Mouse (Mus musculus) cortical plate, adult 2 months (tissue): ENCODE results near the gene Kirrel3. TPM values are rescaled to one million over a fixed set of nuclear protein-coding genes. Genes with fewer than 3 reads are reported as not detected.

Source experiments
- H3K27ac ChIP-seq: fragments of 200-500 bp; 2 replicates; pipeline ENCODE4 v1.5.1; 2012; ENCODE audit warnings: low read length, control low read depth, inconsistent platforms; ENCODE audit not compliant: insufficient read depth
- H3K4me1 ChIP-seq: fragments of 200-500 bp; 2 replicates; pipeline ENCODE4 v1.6.1; 2011; ENCODE audit warnings: low read length; ENCODE audit not compliant: control insufficient read depth, insufficient read depth
- H3K4me3 ChIP-seq: fragments of 200-500 bp; 2 replicates; pipeline ENCODE4 v1.5.1; 2011; ENCODE audit warnings: mild to moderate bottlenecking, low read length, control low read depth; ENCODE audit not compliant: insufficient read depth
- CTCF ChIP-seq: fragments of 200-500 bp; IDR thresholded peaks from 2 replicates; pipeline ENCODE4 v1.5.1; 2011; ENCODE audit warnings: mild to moderate bottlenecking, control low read depth, low read length; ENCODE audit not compliant: insufficient read depth; ENCODE audit errors: extremely low read depth
- POLR2A ChIP-seq: fragments of 200-500 bp; IDR thresholded peaks from 2 replicates; pipeline ENCODE4 v1.6.1; 2011; ENCODE audit warnings: mild to moderate bottlenecking, low read length, control low read depth; ENCODE audit not compliant: insufficient read depth; ENCODE audit errors: extremely low read depth
- polyA plus RNA-seq: library from polyadenylated mRNA; depleted of rRNA; stranded (reverse); fragments of >200 nt; gene quantifications from 2 replicates; pipeline ENCODE4 v1.2.3, GENCODE M21; 2012

Gene Kirrel3
- polyA plus RNA-seq, 1 experiment = 23.1 TPM

- no peak overlapping the region for H3K27ac ChIP-seq
- no peak for TF ChIP-seq CTCF
- TF ChIP-seq POLR2A = no peak
- no peaks in the 10 kb centered on the region for H3K4me1 ChIP-seq
- H3K4me3 ChIP-seq = no peak overlapping the region
Measured at GRCm38 (mm10) chr9:34781356-34781755, 295.7 kb downstream of the Kirrel3 start.

- Histone ChIP-seq H3K27ac (no peak overlapping the region), H3K4me3 (no peak overlapping the region)
- TF ChIP-seq CTCF (no peak), POLR2A (no peak)
Measured at GRCm38 (mm10) chr9:34787915-34788314, 302.2 kb downstream of the Kirrel3 start.

GRCm38 (mm10) chr9:34795226-34795625 lies 309.5 kb downstream of the Kirrel3 start:
- TF ChIP-seq CTCF (no peak), POLR2A (no peak)

More at GRCm38 (mm10) chr9:34787915-34788314, 302.2 kb downstream of the Kirrel3 start:
- no peaks in the 10 kb centered on the region for H3K4me1 ChIP-seq

GRCm38 (mm10) chr9:34797688-34798339 lies 312.1 kb downstream of the Kirrel3 start:
- Histone ChIP-seq H3K4me3 (no peak overlapping the region), H3K27ac (no peak overlapping the region), H3K4me1 (peaks cover 2% of the 10 kb centered on the region; the same call in 1 of the 2 replicates)
- TF ChIP-seq POLR2A (no peak), CTCF (no peak)

More at GRCm38 (mm10) chr9:34795226-34795625, 309.5 kb downstream of the Kirrel3 start:
- no peak overlapping the region for H3K4me3 ChIP-seq
- H3K4me1 ChIP-seq = peaks cover 2% of the 10 kb centered on the region; the same call in 1 of the 2 replicates
- H3K27ac ChIP-seq = no peak overlapping the region

GRCm38 (mm10) chr9:34801662-34802061 lies 316.0 kb downstream of the Kirrel3 start:
- TF ChIP-seq POLR2A (no peak), CTCF (no peak)
- Histone ChIP-seq H3K27ac (no peak overlapping the region), H3K4me3 (no peak overlapping the region), H3K4me1 (peaks cover 2% of the 10 kb centered on the region; the same call in 1 of the 2 replicates)

GRCm38 (mm10) chr9:34806854-34807253 lies 321.2 kb downstream of the Kirrel3 start:
- Histone ChIP-seq H3K4me1 (peaks cover 2% of the 10 kb centered on the region; the same call in 1 of the 2 replicates), H3K4me3 (no peak overlapping the region), H3K27ac (no peak overlapping the region)
- TF ChIP-seq POLR2A (no peak), CTCF (no peak)

GRCm38 (mm10) chr9:34809993-34810513 lies 324.4 kb downstream of the Kirrel3 start:
- Histone ChIP-seq H3K4me3 (no peak overlapping the region), H3K4me1 (peaks cover 2% of the 10 kb centered on the region; the same call in 1 of the 2 replicates), H3K27ac (no peak overlapping the region)
- TF ChIP-seq POLR2A (no peak), CTCF (no peak)

GRCm38 (mm10) chr9:34818325-34818976 lies 332.8 kb downstream of the Kirrel3 start:
- Histone ChIP-seq H3K4me3 (no peak overlapping the region), H3K4me1 (no peaks in the 10 kb centered on the region; the same call in 1 of the 2 replicates), H3K27ac (peak overlapping the region; percentile 50; the same call in 1 of the 2 replicates)
- TF ChIP-seq CTCF (no peak), POLR2A (no peak)

GRCm38 (mm10) chr9:34824358-34825088 lies 338.8 kb downstream of the Kirrel3 start:
- Histone ChIP-seq H3K27ac (no peak overlapping the region), H3K4me1 (peaks cover 2% of the 10 kb centered on the region; the same call in 1 of the 2 replicates), H3K4me3 (no peak overlapping the region)
- TF ChIP-seq CTCF = no peak
- no peak for TF ChIP-seq POLR2A

- peaks cover 2% of the 10 kb centered on the region; the same call in 1 of the 2 replicates for H3K4me1 ChIP-seq
- H3K27ac ChIP-seq = no peak overlapping the region
- no peak for TF ChIP-seq CTCF
- no peak for TF ChIP-seq POLR2A
- no peak overlapping the region for H3K4me3 ChIP-seq
Measured at GRCm38 (mm10) chr9:34825089-34825400, 339.4 kb downstream of the Kirrel3 start.
